Mouse (Mus musculus) lung, postnatal 0 days (tissue): ENCODE results near the gene Tppp3. TPM values are rescaled to one million over a fixed set of nuclear protein-coding genes. Genes with fewer than 3 reads are reported as not detected.

ENCODE experiments used
- ATAC-seq: fragments of 200-750 bp; cut with Nextera tagmentation; 2 replicates; pipeline ENCODE4 v1.8.0; 2017; ENCODE audit warnings: moderate library complexity
- DNase-seq: peaks from one replicate; pipeline ENCODE4 v3.0.0-alpha.2; 2016; ENCODE audit warnings: low spot score
- H3K27ac ChIP-seq: fragments of 300-500 bp; sonication (generic); 2 replicates; pipeline ENCODE4 v1.5.1; 2014; ENCODE audit warnings: antibody characterized with exemption, mild to moderate bottlenecking, low read length, mixed read lengths
- H3K27me3 ChIP-seq: fragments of 300-500 bp; sonication (generic); replicated peaks from 2 replicates; pipeline ENCODE4 v1.6.1; 2014; ENCODE audit warnings: low read length, mixed read lengths; ENCODE audit not compliant: insufficient read depth
- H3K36me3 ChIP-seq: fragments of 300-500 bp; sonication (generic); 2 replicates; pipeline ENCODE4 v1.6.1; 2014; ENCODE audit warnings: low read length, mixed read lengths; ENCODE audit not compliant: insufficient read depth
- H3K4me1 ChIP-seq: fragments of 300-500 bp; sonication (generic); 2 replicates; pipeline ENCODE4 v1.6.1; 2014; ENCODE audit warnings: antibody characterized with exemption, low read depth, low read length, mixed read lengths; ENCODE audit not compliant: insufficient read depth
- H3K4me2 ChIP-seq: fragments of 300-500 bp; sonication (generic); replicated peaks from 2 replicates; pipeline ENCODE4 v1.6.1; 2014; ENCODE audit warnings: low read depth, mild to moderate bottlenecking, low read length, moderate library complexity, mixed read lengths
- H3K4me3 ChIP-seq: fragments of 300-500 bp; sonication (generic); 2 replicates; pipeline ENCODE4 v1.5.1; 2014; ENCODE audit warnings: low read depth, low read length
- H3K9ac ChIP-seq: fragments of 300-500 bp; sonication (generic); replicated peaks from 2 replicates; pipeline ENCODE4 v1.6.1; 2014; ENCODE audit warnings: low read depth, mild to moderate bottlenecking
- H3K9me3 ChIP-seq: fragments of 300-500 bp; sonication (generic); 2 replicates; pipeline ENCODE4 v1.6.1; 2016; ENCODE audit warnings: low read length, mixed read lengths
- CTCF ChIP-seq: IDR thresholded peaks from 2 replicates; pipeline ENCODE4 v1.5.1; 2016; ENCODE audit warnings: antibody characterized with exemption, mild to moderate bottlenecking
- EP300 ChIP-seq: IDR thresholded peaks from 2 replicates; pipeline ENCODE4 v1.6.1; 2016; ENCODE audit warnings: antibody characterized with exemption, mild to moderate bottlenecking, control low read depth
- WGBS: fragments of 180-500 bp; shearing (Covaris S2); extraction: QIAGEN DNeasy Blood & Tissue Kit; methylation state at CpG from one replicate; pipeline ENCODE4 v1.1.7; 2014; 5-methylcytosine and 5-hydroxymethylcytosine counted together
- polyA plus RNA-seq: library from polyadenylated mRNA; unstranded; fragments of >200 nt; fragmentation: Nextera tagmentation; extraction: Ambion mirVana; gene quantifications from 2 replicates; pipeline ENCODE4 v1.2.1, GENCODE M21; 2015

Tppp3 gene
- polyA plus RNA-seq, 1 experiment from 2014 or later, result 696 TPM

DNA sequence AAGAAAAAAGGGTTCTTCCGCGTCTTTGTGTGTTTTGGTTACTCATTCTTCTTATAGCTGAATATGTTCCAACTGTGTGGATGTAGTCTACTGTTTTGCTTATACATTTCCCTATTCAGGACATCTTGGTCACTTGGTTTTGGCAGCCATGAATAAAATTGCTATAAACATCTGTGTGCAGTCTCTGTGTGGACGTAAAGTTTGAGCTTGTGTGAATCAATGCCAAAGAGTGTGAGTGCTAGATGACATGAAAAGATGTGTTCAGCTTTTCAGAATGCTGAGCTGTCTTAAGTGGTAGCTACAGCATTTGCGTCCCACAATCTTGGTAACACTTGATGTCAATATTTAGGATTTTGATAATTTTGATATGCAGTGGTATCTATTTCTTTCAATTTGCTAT, 51.5 kb downstream of the Tppp3 start:
- ATAC-seq, result no peak
- WGBS, result 60% methylated on average over 4 of the region's 4 CpGs
- TF ChIP-seq EP300 (0 out of 2 replicates have a peak, but pooled peaks have one; percentile 20), CTCF (no peak)

DNA sequence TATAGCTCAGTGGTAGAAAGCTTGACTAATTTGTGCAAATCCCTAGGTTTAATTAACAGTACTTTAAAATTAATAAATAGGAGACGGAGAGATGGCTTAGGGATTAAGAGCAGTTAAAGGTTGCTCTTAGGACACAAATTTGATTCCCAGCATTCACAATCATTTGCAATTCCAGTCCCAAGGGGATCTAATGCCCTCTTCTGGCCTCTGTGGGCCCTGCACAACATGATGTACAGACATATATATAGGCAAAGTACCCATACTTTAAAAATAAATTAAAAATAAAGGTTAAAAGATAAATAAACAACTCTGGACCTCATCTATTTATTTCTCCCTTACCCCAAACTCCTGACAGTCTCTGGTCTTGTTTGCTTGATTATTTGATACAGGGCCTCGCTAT, 52.3 kb downstream of the Tppp3 start:
- ATAC-seq, result no peak
- H3K27ac ChIP-seq, result no peak overlapping the region
- H3K27me3 ChIP-seq, result no peaks in the 10 kb centered on the region
- no peak for DNase-seq
- no peaks in the 10 kb centered on the region for H3K36me3 ChIP-seq
- no peak overlapping the region for H3K4me3 ChIP-seq
- no peaks in the 10 kb centered on the region; the same call in 1 of the 2 replicates for H3K4me1 ChIP-seq
- H3K9ac ChIP-seq, result no peak overlapping the region
- H3K4me2 ChIP-seq, result no peak overlapping the region
- 81% methylated on average over 2 of the region's 2 CpGs for WGBS
- no peaks in the 10 kb centered on the region for H3K9me3 ChIP-seq
- TF ChIP-seq EP300, result no peak
- peak; percentile 41 for TF ChIP-seq CTCF

More for the DNA sequence above, 51.5 kb downstream of the Tppp3 start:
- H3K4me1 ChIP-seq, result no peaks in the 10 kb centered on the region
- no peaks in the 10 kb centered on the region for H3K36me3 ChIP-seq
- no peak overlapping the region for H3K27ac ChIP-seq
- no peaks in the 10 kb centered on the region for H3K27me3 ChIP-seq
- no peak overlapping the region for H3K9ac ChIP-seq
- no peaks in the 10 kb centered on the region for H3K9me3 ChIP-seq
- H3K4me3 ChIP-seq, result no peak overlapping the region
- peak; percentile 36 for DNase-seq
- no peak overlapping the region for H3K4me2 ChIP-seq

Other genes starting within 250 kb of the Tppp3 start
- 82.6 and 91.3 TPM in 2 replicates for gene D230025D16Rik, start 246.4 kb downstream of the Tppp3 start, polyA plus RNA-seq
- 24.6 and 24.8 TPM in 2 replicates for gene B3gnt9, start 216.4 kb downstream of the Tppp3 start, polyA plus RNA-seq
- gene Tradd, start 206.9 kb downstream of the Tppp3 start, polyA plus RNA-seq, result 35.5 and 35.8 TPM in 2 replicates
- 6.0 and 6.6 TPM in 2 replicates for gene Fbxl8, start 206.9 kb downstream of the Tppp3 start, polyA plus RNA-seq
- gene Hsf4, start 201.7 kb downstream of the Tppp3 start, polyA plus RNA-seq, result 1.7 and 2.0 TPM in 2 replicates
- gene Nol3, start 195.4 kb downstream of the Tppp3 start, polyA plus RNA-seq, result 1.3 and 1.5 TPM in 2 replicates
- 2.4 and 2.7 TPM in 2 replicates for gene 4931428F04Rik, start 181.7 kb downstream of the Tppp3 start, polyA plus RNA-seq
- gene Exoc3l, start 175.4 kb downstream of the Tppp3 start, polyA plus RNA-seq, result 34.5 and 34.6 TPM in 2 replicates
- 29.8 and 32.7 TPM in 2 replicates for gene E2f4, start 173.9 kb downstream of the Tppp3 start, polyA plus RNA-seq
- gene Elmo3, start 165.9 kb downstream of the Tppp3 start, polyA plus RNA-seq, result 22.3 and 23.0 TPM in 2 replicates
- 4.2 and 7.5 TPM in 2 replicates for gene Lrrc29, start 145.2 kb downstream of the Tppp3 start, polyA plus RNA-seq
- gene Tmem208, start 145.2 kb downstream of the Tppp3 start, polyA plus RNA-seq, result 116 and 141 TPM in 2 replicates
- gene Fhod1, start 123.6 kb downstream of the Tppp3 start, polyA plus RNA-seq, result 8.7 and 10.5 TPM in 2 replicates
- 1.7 and 1.9 TPM in 2 replicates for gene Slc9a5, start 122.7 kb downstream of the Tppp3 start, polyA plus RNA-seq
- gene Plekhg4, start 98.3 kb downstream of the Tppp3 start, polyA plus RNA-seq, result 0.20 and 0.26 TPM in 2 replicates
- 0.14 and 0.38 TPM in 2 replicates for gene Kctd19, start 58.0 kb downstream of the Tppp3 start, polyA plus RNA-seq
- gene Lrrc36, start 58.0 kb downstream of the Tppp3 start, polyA plus RNA-seq, result 3.7 and 3.9 TPM in 2 replicates
- gene Zdhhc1, start 25.4 kb upstream of the Tppp3 start, polyA plus RNA-seq, result 40.6 and 41.7 TPM in 2 replicates
- gene Hsd11b2, start 47.2 kb upstream of the Tppp3 start, polyA plus RNA-seq, result 1.8 and 2.9 TPM in 2 replicates
- gene Atp6v0d1, start 94.5 kb upstream of the Tppp3 start, polyA plus RNA-seq, result 141 and 146 TPM in 2 replicates
- 25.5 and 28.5 TPM in 2 replicates for gene Ripor1, start 133.7 kb upstream of the Tppp3 start, polyA plus RNA-seq
- gene Ctcf, start 165.0 kb upstream of the Tppp3 start, polyA plus RNA-seq, result 71.3 and 73.6 TPM in 2 replicates
- 0.44 and 0.75 TPM in 2 replicates for gene Agrp, start 165.9 kb upstream of the Tppp3 start, polyA plus RNA-seq
- gene Carmil2, start 214.7 kb upstream of the Tppp3 start, polyA plus RNA-seq, result 0.26 and 0.35 TPM in 2 replicates
- 40.5 and 45.8 TPM in 2 replicates for gene Acd, start 229.6 kb upstream of the Tppp3 start, polyA plus RNA-seq
- 14.8 and 16.6 TPM in 2 replicates for gene Pard6a, start 229.6 kb upstream of the Tppp3 start, polyA plus RNA-seq
- not detected in 2 replicates for gene 4933405L10Rik, start 236.1 kb upstream of the Tppp3 start, polyA plus RNA-seq
- gene Enkd1, start 236.7 kb upstream of the Tppp3 start, polyA plus RNA-seq, result 8.2 and 8.7 TPM in 2 replicates